Mouse (Mus musculus) spleen, adult 18-20 months (tissue): ENCODE measurements around the gene Ccdc184.

Source experiments
- DNase-seq, 2 experiments: peaks; one replicate each; pipeline ENCODE4 v3.0.0; 2022; ENCODE audit warnings: mixed read lengths in 2 of 2

Ccdc184 gene

GRCm38 (mm10) chr15:98166963-98167644, at the start of gene Ccdc184:
TSS of gene Ccdc184 (plus strand) at chr15:98167158.
- DNase-seq, result no peak

GRCm38 (mm10) chr15:98119363-98119762, 47.6 kb upstream of the Ccdc184 start:
- no peak for DNase-seq

DNA sequence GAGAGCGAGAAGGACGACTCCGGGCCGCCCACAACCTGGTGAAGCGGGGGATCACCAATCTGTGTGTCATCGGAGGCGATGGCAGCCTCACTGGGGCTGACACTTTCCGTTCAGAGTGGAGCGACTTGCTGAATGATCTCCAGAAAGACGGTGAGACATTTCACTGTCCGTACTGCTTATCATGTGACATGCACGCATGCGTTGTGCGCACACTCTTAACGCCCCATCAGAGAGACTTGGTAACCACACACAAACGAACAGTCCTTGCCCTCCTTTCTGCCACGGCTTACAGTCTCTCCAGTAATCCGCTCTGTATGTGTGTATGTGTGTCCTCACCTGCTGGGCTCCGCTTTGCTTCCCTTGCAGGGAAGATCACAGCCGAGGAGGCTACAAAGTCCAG, 46.1 kb upstream of the Ccdc184 start:
- no peak for DNase-seq

GRCm38 (mm10) chr15:98131001-98131400, 36.0 kb upstream of the Ccdc184 start:
- no peak for DNase-seq

DNA sequence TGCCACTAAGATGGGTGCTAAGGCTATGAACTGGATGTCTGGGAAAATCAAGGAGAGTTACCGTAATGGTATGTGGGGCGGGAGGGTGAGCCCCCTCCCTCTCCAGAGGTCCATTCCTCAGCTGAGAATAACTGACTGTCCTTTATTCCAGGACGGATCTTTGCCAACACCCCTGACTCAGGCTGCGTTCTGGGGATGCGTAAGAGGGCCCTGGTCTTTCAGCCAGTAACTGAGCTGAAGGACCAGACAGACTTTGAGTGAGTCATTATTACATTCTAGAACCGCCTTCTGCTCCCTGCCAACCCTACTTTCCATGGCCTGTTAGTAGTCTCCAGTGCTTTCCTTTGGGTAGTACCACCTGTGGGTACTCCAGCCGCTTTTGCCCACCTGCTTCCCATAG, 35.5 kb upstream of the Ccdc184 start:
- DNase-seq, result no peak

GRCm38 (mm10) chr15:98131942-98132655, 34.9 kb upstream of the Ccdc184 start:
- no peak for DNase-seq

DNA sequence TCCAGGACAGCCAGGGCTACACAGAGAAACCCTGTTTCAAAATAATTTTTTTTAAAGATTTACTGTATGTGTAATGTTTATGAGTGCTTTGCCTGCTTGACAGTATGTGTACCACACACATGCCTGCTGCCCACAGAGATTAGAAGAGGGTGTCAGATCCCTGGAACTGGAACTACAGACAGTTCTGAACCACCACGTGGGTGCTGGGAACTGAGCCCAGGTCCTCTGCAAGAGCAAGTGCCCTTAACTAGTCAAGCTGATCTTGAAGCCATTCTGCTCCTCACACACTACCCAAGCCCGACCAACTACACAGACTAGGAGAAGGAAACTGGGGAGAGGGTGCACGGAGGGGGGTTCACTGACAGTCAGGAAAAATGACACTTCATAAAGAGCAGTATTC, 33.5 kb upstream of the Ccdc184 start:
- no peak for DNase-seq

DNA sequence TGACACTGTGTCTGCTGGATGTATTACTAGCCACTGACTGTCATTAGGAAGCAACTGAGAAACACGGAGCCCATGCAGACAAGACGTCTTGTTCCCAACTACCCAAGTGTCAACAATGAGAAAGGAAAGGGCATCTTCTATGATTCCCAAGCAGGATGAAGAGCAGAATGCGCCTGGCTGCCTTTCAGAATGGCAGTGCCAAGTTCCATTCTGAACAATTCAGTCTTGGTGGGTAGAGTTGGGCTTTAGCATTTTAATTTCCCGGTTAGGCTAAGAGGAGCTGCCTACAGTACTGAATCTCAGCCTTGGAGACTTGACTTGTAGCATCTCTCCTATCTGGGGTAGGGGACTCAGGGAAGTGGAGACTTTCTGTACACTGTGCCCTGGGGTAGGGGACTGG, 32.9 kb upstream of the Ccdc184 start:
- no peak for DNase-seq

GRCm38 (mm10) chr15:98134666-98135065, 32.3 kb upstream of the Ccdc184 start:
- DNase-seq, result no peak

- no peak for DNase-seq
These were observed 31.3 kb upstream of the Ccdc184 start for GRCm38 (mm10) chr15:98135671-98136070.

DNA sequence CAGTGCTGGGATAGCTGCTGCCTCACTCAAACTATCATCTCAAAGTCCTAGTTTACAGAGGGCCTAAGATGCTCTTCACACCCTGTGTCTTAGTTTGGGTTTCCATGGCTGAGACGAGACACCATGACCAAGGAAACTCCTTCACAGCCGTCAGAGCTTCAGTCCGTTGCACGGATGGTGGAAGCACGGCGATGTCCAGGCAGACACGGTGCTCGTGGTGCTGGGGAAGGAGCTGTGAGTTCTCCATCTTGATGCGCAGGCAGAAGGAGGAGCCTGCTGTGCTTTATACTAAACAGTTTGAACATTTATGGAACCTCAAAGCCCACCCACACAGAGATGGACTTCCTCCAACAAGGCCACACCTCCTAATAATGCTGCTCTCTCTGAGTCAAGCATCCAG, 30.1 kb upstream of the Ccdc184 start:
- no peak for DNase-seq

DNA sequence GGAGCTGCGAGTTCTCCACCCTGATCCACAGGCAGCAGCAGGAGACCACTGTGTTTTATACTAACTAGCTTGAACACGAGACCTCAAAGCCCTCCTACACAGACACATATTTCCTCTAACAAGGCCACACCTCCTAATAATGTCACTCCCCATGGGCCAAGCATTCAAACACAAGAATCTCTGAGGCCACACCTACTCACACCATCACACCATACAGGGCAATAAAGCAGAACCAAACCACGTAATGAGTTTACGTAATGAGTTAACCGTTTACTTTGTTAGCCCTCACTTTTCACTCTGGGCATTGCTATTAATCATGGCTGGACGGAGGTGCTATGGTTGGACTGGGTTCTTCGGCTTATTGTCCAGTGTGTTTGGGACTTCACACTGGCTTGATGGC, 27.2 kb upstream of the Ccdc184 start:
- no peak for DNase-seq

DNA sequence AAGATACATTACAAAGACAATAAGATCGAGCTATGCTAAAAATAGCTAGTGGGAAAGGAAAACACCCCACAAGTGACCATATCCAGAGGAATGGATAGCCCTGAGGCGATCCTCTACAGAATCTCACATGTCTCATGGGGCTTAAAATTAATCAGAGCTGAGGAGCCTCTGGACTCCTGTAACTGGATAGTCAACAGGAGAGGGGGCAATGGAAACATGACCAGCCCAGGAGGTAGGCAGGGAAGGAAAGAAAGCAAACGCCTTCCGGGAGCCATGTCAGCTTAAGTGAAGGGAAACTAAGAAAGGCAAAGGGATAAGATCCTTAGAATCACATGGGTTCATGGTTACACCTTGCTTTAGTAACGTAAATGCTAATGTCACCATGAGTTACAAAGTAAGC, 26.1 kb upstream of the Ccdc184 start:
- no peak for DNase-seq

DNA sequence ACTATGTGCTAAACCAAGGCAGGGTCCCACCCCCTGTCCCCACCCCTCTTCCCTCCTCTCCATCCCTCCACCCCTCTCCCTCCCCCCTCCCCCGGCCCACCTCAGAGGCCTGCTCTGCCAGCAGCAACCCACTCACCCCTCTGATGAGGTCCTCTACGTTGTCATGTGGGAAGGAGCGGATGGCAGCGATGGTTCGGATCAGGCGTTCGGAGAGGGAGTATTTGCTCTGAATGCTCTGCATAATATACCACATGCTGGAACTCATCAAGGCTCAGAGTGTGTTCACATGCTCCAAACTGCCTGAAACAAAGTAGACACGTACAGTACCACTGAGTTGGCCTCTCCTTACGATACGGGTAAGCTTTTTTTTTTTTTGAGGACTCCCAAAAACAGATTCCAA, 24.4 kb upstream of the Ccdc184 start:
- DNase-seq, result no peak

GRCm38 (mm10) chr15:98144861-98145507, 22.0 kb upstream of the Ccdc184 start:
- DNase-seq, result no peak

- peak; percentile 87 to 89 for DNase-seq
These were observed 21.3 kb upstream of the Ccdc184 start for GRCm38 (mm10) chr15:98145559-98146181.

DNA sequence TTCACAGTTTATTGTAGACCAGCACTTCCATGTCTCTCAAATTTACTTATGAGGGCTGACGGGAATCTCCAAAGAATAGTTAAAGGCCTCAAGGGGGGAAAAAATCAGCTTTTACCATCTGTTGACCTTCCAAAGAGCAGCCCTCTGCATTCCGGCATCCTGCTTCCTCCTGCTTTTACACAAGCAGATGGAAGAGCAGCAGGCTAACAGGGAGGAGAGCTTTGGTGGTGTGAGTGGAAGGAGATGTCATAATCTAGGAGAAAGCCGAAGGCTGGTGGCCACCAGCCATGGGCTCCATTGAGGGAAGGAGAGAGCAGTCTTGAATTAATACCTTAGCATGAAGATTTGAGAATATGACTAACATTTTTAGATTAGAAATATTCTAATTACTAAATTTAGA, 18.6 kb upstream of the Ccdc184 start:
- DNase-seq, result no peak

- no peak for DNase-seq
These were observed 17.8 kb upstream of the Ccdc184 start for GRCm38 (mm10) chr15:98149166-98149602.

GRCm38 (mm10) chr15:98152916-98153315, 14.0 kb upstream of the Ccdc184 start:
- no peak for DNase-seq

DNA sequence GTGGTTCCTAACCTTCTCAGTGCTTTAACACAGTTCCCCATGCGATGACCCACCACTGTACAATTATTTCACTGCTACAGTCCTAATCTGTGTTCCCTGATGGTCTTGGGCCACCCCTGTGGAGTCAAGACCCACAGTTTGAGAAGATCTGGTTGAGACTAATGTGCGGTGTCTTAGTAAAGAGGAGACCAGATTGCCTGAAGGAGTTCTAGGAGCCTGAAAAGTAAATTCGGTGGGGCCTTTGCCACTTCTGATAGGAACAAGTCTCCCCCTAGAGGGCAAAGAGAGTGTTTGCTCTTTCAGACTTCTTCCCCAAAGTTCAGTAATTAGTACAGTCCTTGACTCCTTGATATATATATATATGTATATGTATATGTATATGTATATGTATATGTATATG, 13.3 kb upstream of the Ccdc184 start:
- peak in 1 of 2 experiments; percentile 14 for DNase-seq

DNA sequence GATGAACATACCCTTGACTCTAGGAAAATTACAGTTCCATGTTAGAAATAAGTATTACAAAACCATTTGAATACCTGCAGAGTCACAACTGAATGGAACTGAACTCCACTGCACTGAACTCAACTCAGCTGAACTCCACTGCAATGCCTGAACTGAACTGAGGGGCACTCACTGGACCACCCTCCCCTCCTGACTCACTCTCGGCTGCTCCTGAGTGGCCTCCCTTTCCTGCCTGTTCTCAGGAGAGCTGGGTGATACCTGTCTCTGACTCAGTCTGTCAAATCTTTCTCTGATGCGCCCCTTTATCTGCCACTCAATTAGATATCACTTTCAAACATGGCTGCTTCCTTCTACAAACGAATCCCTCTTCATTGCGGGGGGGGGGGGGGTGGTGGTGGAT, 12.8 kb upstream of the Ccdc184 start:
- no peak for DNase-seq

GRCm38 (mm10) chr15:98154631-98155030, 12.3 kb upstream of the Ccdc184 start:
- no peak for DNase-seq

DNA sequence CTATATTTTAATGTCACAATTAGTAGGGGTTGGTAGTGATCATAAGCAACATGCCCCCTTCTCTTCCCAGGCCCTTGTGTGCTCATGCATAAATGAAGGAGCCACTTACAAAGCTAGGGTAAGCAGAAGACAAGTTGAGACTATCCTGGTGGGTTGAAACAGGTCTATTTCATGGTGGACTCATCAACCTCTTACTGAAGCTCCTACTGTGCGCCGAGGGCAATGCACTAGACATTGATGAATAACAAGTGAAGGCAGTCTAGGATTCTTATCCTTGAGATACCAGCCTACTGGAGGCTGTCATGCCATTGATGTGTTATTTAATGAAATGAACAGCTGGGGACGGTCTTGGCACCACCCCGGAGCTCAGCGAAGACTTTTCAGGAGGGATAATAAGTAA, 11.7 kb upstream of the Ccdc184 start:
- no peak for DNase-seq

GRCm38 (mm10) chr15:98155944-98156343, 11.0 kb upstream of the Ccdc184 start:
- DNase-seq, result no peak
